Mouse (Mus musculus) liver, embryonic 15.5 days (tissue): ENCODE measurements at regions not wholly inside any gene's neighbourhood (a gene's known extent, or its start where the extent isn't known, plus 50 kb on each side); places are given as distances from the start of the nearest gene placed in this dataset.

Source experiments
- ATAC-seq: fragments of 200-750 bp; cut with Nextera tagmentation; 2 replicates; pipeline ENCODE4 v1.8.0; 2017; ENCODE audit warnings: moderate number of reproducible peaks, mild to moderate bottlenecking, moderate library complexity; ENCODE audit not compliant: insufficient read depth
- H3K27ac ChIP-seq: fragments of 300-500 bp; sonication (generic); replicated peaks from 2 replicates; pipeline ENCODE4 v1.5.1; 2015; ENCODE audit warnings: mild to moderate bottlenecking, inconsistent platforms
- H3K27me3 ChIP-seq: fragments of 300-500 bp; sonication (generic); 2 replicates; pipeline ENCODE4 v1.6.1; 2015; ENCODE audit warnings: mild to moderate bottlenecking, inconsistent platforms
- H3K36me3 ChIP-seq: fragments of 300-500 bp; sonication (generic); replicated peaks from 2 replicates; pipeline ENCODE4 v1.6.1; 2015; ENCODE audit warnings: moderate library complexity, mild to moderate bottlenecking, inconsistent platforms
- H3K4me1 ChIP-seq: fragments of 300-500 bp; sonication (generic); replicated peaks from 2 replicates; pipeline ENCODE4 v1.6.1; 2015; ENCODE audit warnings: inconsistent platforms
- H3K4me2 ChIP-seq: fragments of 300-500 bp; sonication (generic); 2 replicates; pipeline ENCODE4 v1.6.1; 2015; ENCODE audit warnings: moderate library complexity, mild to moderate bottlenecking, inconsistent platforms
- H3K4me3 ChIP-seq: fragments of 300-500 bp; sonication (generic); replicated peaks from 2 replicates; pipeline ENCODE4 v1.5.1; 2015; ENCODE audit warnings: mild to moderate bottlenecking, inconsistent platforms
- H3K9ac ChIP-seq: fragments of 300-500 bp; sonication (generic); 2 replicates; pipeline ENCODE4 v1.6.1; 2015; ENCODE audit warnings: moderate library complexity, mild to moderate bottlenecking, inconsistent platforms
- H3K9me3 ChIP-seq: fragments of 300-500 bp; sonication (generic); replicated peaks from 2 replicates; pipeline ENCODE4 v1.6.1; 2016; ENCODE audit warnings: inconsistent platforms
- WGBS: fragments of 180-500 bp; shearing (Covaris S2); methylation state at CpG from one replicate; pipeline ENCODE4 v1.1.7; 2015; ENCODE audit warnings: mixed read lengths; ENCODE audit not compliant: insufficient replicate concordance; 5-methylcytosine and 5-hydroxymethylcytosine counted together

GRCm38 (mm10) chr4:56262589-56262988, 477.3 kb upstream of the Gm26657 start:
- H3K27ac ChIP-seq, result no peak overlapping the region
- H3K4me2 ChIP-seq, result no peak overlapping the region
- H3K4me1 ChIP-seq, result no peaks in the 10 kb centered on the region

GRCm38 (mm10) chr4:56261992-56262391, 477.9 kb upstream of the Gm26657 start:
- H3K9ac ChIP-seq, result no peak overlapping the region

More at GRCm38 (mm10) chr4:56262589-56262988, 477.3 kb upstream of the Gm26657 start:
- Histone ChIP-seq H3K9me3 (no peaks in the 10 kb centered on the region), H3K36me3 (no peaks in the 10 kb centered on the region), H3K4me3 (no peak overlapping the region), H3K27me3 (no peaks in the 10 kb centered on the region), H3K9ac (no peak overlapping the region)
- ATAC-seq, result no peak
- 43% methylated on average over 1 of the region's 1 CpGs for WGBS

GRCm38 (mm10) chr4:56252375-56252774, 487.5 kb upstream of the Gm26657 start:
- H3K27ac ChIP-seq, result no peak overlapping the region
- 2% methylated on average over 1 of the region's 1 CpGs for WGBS

More at GRCm38 (mm10) chr4:56261992-56262391, 477.9 kb upstream of the Gm26657 start:
- Histone ChIP-seq H3K4me3 (no peak overlapping the region), H3K9me3 (no peaks in the 10 kb centered on the region), H3K4me2 (no peak overlapping the region), H3K27ac (no peak overlapping the region), H3K36me3 (no peaks in the 10 kb centered on the region), H3K27me3 (no peaks in the 10 kb centered on the region), H3K4me1 (no peaks in the 10 kb centered on the region)
- 27% methylated on average over 5 of the region's 5 CpGs for WGBS
- no peak for ATAC-seq

GRCm38 (mm10) chr4:56251766-56252165, 488.1 kb upstream of the Gm26657 start:
- H3K9me3 ChIP-seq, result no peaks in the 10 kb centered on the region
- H3K36me3 ChIP-seq, result no peaks in the 10 kb centered on the region
- 24% methylated on average over 2 of the region's 2 CpGs for WGBS
- no peak overlapping the region for H3K9ac ChIP-seq
- no peak overlapping the region for H3K4me2 ChIP-seq
- no peak for ATAC-seq
- H3K27ac ChIP-seq, result no peak overlapping the region
- H3K4me1 ChIP-seq, result no peaks in the 10 kb centered on the region
- H3K4me3 ChIP-seq, result no peak overlapping the region
- no peaks in the 10 kb centered on the region for H3K27me3 ChIP-seq

More at GRCm38 (mm10) chr4:56252375-56252774, 487.5 kb upstream of the Gm26657 start:
- Histone ChIP-seq H3K4me1 (no peaks in the 10 kb centered on the region), H3K36me3 (no peaks in the 10 kb centered on the region), H3K4me3 (no peak overlapping the region), H3K9ac (no peak overlapping the region), H3K9me3 (no peaks in the 10 kb centered on the region), H3K4me2 (no peak overlapping the region), H3K27me3 (no peaks in the 10 kb centered on the region)
- ATAC-seq, result no peak

- Histone ChIP-seq H3K36me3 (no peaks in the 10 kb centered on the region), H3K9ac (no peak overlapping the region), H3K4me3 (no peak overlapping the region), H3K4me2 (no peak overlapping the region), H3K4me1 (no peaks in the 10 kb centered on the region), H3K27ac (no peak overlapping the region), H3K9me3 (no peaks in the 10 kb centered on the region), H3K27me3 (no peaks in the 10 kb centered on the region)
- no peak for ATAC-seq
- WGBS, result 65% methylated on average over 2 of the region's 2 CpGs
These were observed 489.3 kb upstream of the Gm26657 start for GRCm38 (mm10) chr4:56250611-56251010.

- H3K4me3 ChIP-seq, result no peak overlapping the region
- H3K4me1 ChIP-seq, result no peaks in the 10 kb centered on the region
- H3K27ac ChIP-seq, result no peak overlapping the region
- no peaks in the 10 kb centered on the region for H3K9me3 ChIP-seq
- H3K36me3 ChIP-seq, result no peaks in the 10 kb centered on the region
- H3K9ac ChIP-seq, result no peak overlapping the region
- H3K27me3 ChIP-seq, result no peaks in the 10 kb centered on the region
- ATAC-seq, result no peak
- WGBS, result 62% methylated on average over 6 of the region's 6 CpGs
- H3K4me2 ChIP-seq, result no peak overlapping the region
These were observed 496.0 kb upstream of the Gm26657 start for GRCm38 (mm10) chr4:56243863-56244262.

GRCm38 (mm10) chr4:56238496-56239488, 501.1 kb upstream of the Gm26657 start:
- ATAC-seq, result no peak
- Histone ChIP-seq H3K36me3 (no peaks in the 10 kb centered on the region), H3K27ac (no peak overlapping the region), H3K9me3 (no peaks in the 10 kb centered on the region), H3K4me1 (no peaks in the 10 kb centered on the region), H3K4me3 (no peak overlapping the region), H3K27me3 (no peaks in the 10 kb centered on the region), H3K9ac (no peak overlapping the region), H3K4me2 (no peak overlapping the region)
- WGBS, result 72% methylated on average over 4 of the region's 4 CpGs

GRCm38 (mm10) chr4:56231414-56231813, 508.5 kb upstream of the Gm26657 start:
- H3K9ac ChIP-seq, result no peak overlapping the region
- H3K27ac ChIP-seq, result no peak overlapping the region
- no peak overlapping the region for H3K4me2 ChIP-seq
- no peak for ATAC-seq
- H3K4me1 ChIP-seq, result no peaks in the 10 kb centered on the region
- WGBS, result 57% methylated on average over 7 of the region's 7 CpGs
- no peak overlapping the region for H3K4me3 ChIP-seq
- no peaks in the 10 kb centered on the region for H3K27me3 ChIP-seq
- H3K36me3 ChIP-seq, result no peaks in the 10 kb centered on the region
- H3K9me3 ChIP-seq, result no peaks in the 10 kb centered on the region

GRCm38 (mm10) chr4:56230451-56230850, 509.4 kb upstream of the Gm26657 start:
- WGBS, result 60% methylated on average over 1 of the region's 1 CpGs
- no peak overlapping the region for H3K4me2 ChIP-seq
- H3K4me3 ChIP-seq, result no peak overlapping the region
- no peak overlapping the region for H3K27ac ChIP-seq
- no peaks in the 10 kb centered on the region for H3K4me1 ChIP-seq
- H3K9me3 ChIP-seq, result no peaks in the 10 kb centered on the region
- no peak for ATAC-seq
- H3K9ac ChIP-seq, result no peak overlapping the region
- no peaks in the 10 kb centered on the region for H3K36me3 ChIP-seq
- no peaks in the 10 kb centered on the region for H3K27me3 ChIP-seq

- ATAC-seq, result no peak
- H3K4me3 ChIP-seq, result no peak overlapping the region
- WGBS, result 73% methylated on average over 1 of the region's 1 CpGs
These were observed 513.4 kb upstream of the Gm26657 start for GRCm38 (mm10) chr4:56226493-56226892.

GRCm38 (mm10) chr4:56224542-56224941, 515.3 kb upstream of the Gm26657 start:
- Histone ChIP-seq H3K4me2 (no peak overlapping the region), H3K27ac (no peak overlapping the region), H3K4me1 (no peaks in the 10 kb centered on the region), H3K36me3 (no peaks in the 10 kb centered on the region), H3K9me3 (no peaks in the 10 kb centered on the region), H3K27me3 (no peaks in the 10 kb centered on the region), H3K9ac (no peak overlapping the region), H3K4me3 (no peak overlapping the region)
- ATAC-seq, result no peak
- 21% methylated on average over 3 of the region's 3 CpGs for WGBS

More at GRCm38 (mm10) chr4:56226493-56226892, 513.4 kb upstream of the Gm26657 start:
- H3K4me1 ChIP-seq, result no peaks in the 10 kb centered on the region
- H3K4me2 ChIP-seq, result no peak overlapping the region
- no peak overlapping the region for H3K9ac ChIP-seq
- no peaks in the 10 kb centered on the region for H3K36me3 ChIP-seq
- H3K27me3 ChIP-seq, result no peaks in the 10 kb centered on the region
- H3K9me3 ChIP-seq, result no peaks in the 10 kb centered on the region
- H3K27ac ChIP-seq, result no peak overlapping the region
